Mouse (Mus musculus) liver, embryonic 16.5 days (tissue): Measurements from ENCODE around the gene Rcor1. TPM values are rescaled to one million over a fixed set of nuclear protein-coding genes. Genes with fewer than 3 reads are reported as not detected.

Experiments
- ATAC-seq: fragments of 200-750 bp; cut with Nextera tagmentation; 2 replicates; pipeline ENCODE4 v1.8.0; 2017; ENCODE audit warnings: low read depth, mild to moderate bottlenecking, moderate number of reproducible peaks, moderate library complexity
- H3K27ac ChIP-seq: fragments of 300-500 bp; sonication (generic); 2 replicates; pipeline ENCODE4 v1.5.1; 2014; ENCODE audit warnings: mild to moderate bottlenecking, low read length
- H3K27me3 ChIP-seq: fragments of 300-500 bp; sonication (generic); 2 replicates; pipeline ENCODE4 v1.6.1; 2014; ENCODE audit warnings: low read depth, low read length, mixed read lengths; ENCODE audit not compliant: control insufficient read depth, insufficient read depth
- H3K36me3 ChIP-seq: fragments of 300-500 bp; sonication (generic); 2 replicates; pipeline ENCODE4 v1.6.1; 2014; ENCODE audit warnings: mild to moderate bottlenecking; ENCODE audit not compliant: control insufficient read depth, insufficient read depth
- H3K4me1 ChIP-seq: fragments of 300-500 bp; sonication (generic); 2 replicates; pipeline ENCODE4 v1.6.1; 2014; ENCODE audit warnings: low read depth, low read length, mixed read lengths; ENCODE audit not compliant: control insufficient read depth
- H3K4me2 ChIP-seq: fragments of 300-500 bp; sonication (generic); 2 replicates; pipeline ENCODE4 v1.6.1; 2014; ENCODE audit warnings: low read depth, low read length, mixed read lengths
- H3K4me3 ChIP-seq: fragments of 300-500 bp; sonication (generic); 2 replicates; pipeline ENCODE4 v1.5.1; 2014; ENCODE audit warnings: low read depth, mild to moderate bottlenecking, low read length
- H3K9ac ChIP-seq: fragments of 300-500 bp; sonication (generic); 2 replicates; pipeline ENCODE4 v1.6.1; 2014; ENCODE audit warnings: low read depth, low read length
- H3K9me3 ChIP-seq: fragments of 300-500 bp; sonication (generic); replicated peaks from 2 replicates; pipeline ENCODE4 v1.6.1; 2016; ENCODE audit warnings: low read length; ENCODE audit not compliant: control insufficient read depth
- WGBS: fragments of 180-500 bp; shearing (Covaris S2); extraction: QIAGEN DNeasy Blood & Tissue Kit; methylation state at CpG from one replicate; pipeline ENCODE4 v1.1.7; 2014; ENCODE audit not compliant: insufficient replicate concordance; 5-methylcytosine and 5-hydroxymethylcytosine counted together
- polyA plus RNA-seq: library from polyadenylated mRNA; unstranded; fragments of >200 nt; fragmentation: Nextera tagmentation; extraction: Ambion mirVana; gene quantifications from 2 replicates; pipeline ENCODE4 v1.2.1, GENCODE M21; 2015

Rcor1 gene
- polyA plus RNA-seq, 1 experiment from 2014 or later, result 4.1 TPM

DNA sequence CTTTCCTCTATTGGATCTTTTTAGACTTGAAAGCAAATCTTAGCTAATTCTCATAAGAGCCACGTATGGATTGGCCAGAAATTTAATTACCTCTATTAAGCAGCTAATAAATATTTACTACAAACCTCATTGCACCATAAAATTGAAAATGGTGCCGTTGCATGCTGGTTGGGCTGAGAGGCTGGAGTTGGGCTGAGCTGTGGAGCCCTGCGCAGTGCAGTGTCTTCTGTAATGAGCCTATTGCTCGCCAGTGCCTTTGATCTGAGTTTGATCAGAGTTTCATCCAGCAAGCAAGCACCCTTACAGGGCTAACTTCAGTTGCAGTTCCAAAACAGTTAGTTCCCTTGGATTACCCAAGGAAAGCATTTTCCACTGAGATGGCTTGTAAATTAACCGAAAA lies 114.8 kb downstream of the Rcor1 start:
- H3K36me3 ChIP-seq, result no peaks in the 10 kb centered on the region
- H3K9me3 ChIP-seq, result no peaks in the 10 kb centered on the region; the same call in 1 of the 2 replicates
- no peak overlapping the region for H3K4me3 ChIP-seq
- peaks cover 33% of the 10 kb centered on the region for H3K4me1 ChIP-seq
- WGBS, result 75% methylated on average over 5 of the region's 5 CpGs
- ATAC-seq, result no peak
- H3K27ac ChIP-seq, result no peak overlapping the region
- no peak overlapping the region for H3K4me2 ChIP-seq
- H3K9ac ChIP-seq, result no peak overlapping the region
- H3K27me3 ChIP-seq, result no peaks in the 10 kb centered on the region

DNA sequence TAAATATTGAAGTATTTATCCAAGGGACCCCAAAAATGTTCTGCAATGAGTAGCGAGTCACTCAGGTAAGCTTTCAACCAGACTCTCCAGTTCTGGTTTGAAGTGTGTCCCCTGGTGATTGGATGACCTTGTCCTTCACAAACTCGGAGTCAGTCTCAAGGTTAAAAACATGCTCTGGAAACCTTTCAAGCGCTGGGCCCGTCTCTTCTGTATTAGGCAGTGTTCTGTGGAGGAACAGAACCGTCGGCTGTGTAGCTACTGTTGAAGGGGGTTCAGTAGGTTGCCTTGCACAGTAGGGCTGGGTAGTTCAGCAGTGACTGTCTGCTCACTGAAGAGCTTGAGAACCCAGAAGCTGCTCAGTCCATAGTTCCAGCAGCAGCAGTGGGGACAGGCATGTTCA lies 115.5 kb downstream of the Rcor1 start:
- no peak overlapping the region for H3K4me3 ChIP-seq
- no peak overlapping the region for H3K9ac ChIP-seq
- ATAC-seq, result no peak
- peaks cover 31% of the 10 kb centered on the region for H3K4me1 ChIP-seq
- no peak overlapping the region for H3K27ac ChIP-seq
- 65% methylated on average over 6 of the region's 6 CpGs for WGBS
- H3K36me3 ChIP-seq, result no peaks in the 10 kb centered on the region
- no peaks in the 10 kb centered on the region for H3K27me3 ChIP-seq
- no peaks in the 10 kb centered on the region; the same call in 1 of the 2 replicates for H3K9me3 ChIP-seq
- H3K4me2 ChIP-seq, result no peak overlapping the region

DNA sequence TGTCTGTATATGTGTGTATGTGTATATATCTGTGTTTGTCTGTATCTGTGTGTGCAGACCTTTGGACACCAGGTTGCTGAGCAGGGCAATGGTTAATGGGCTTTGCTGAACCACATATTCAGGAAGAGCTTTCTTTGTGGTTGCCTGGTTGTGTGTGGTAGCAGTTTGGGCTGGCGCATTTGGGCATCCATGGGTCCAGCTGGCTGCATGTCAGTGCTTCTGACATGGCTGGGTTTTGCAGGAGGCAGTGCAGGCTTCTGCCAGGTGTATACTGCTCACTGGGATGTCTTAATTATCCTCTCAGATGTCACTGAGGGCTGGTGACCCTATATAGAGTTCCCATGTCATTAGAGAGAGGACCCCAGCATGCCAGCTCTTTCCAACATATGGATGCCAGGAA lies 116.6 kb downstream of the Rcor1 start:
- H3K36me3 ChIP-seq, result no peaks in the 10 kb centered on the region
- H3K9me3 ChIP-seq, result no peaks in the 10 kb centered on the region; the same call in 1 of the 2 replicates
- no peak overlapping the region for H3K4me2 ChIP-seq
- 83% methylated on average over 1 of the region's 1 CpGs for WGBS
- no peak overlapping the region for H3K9ac ChIP-seq
- no peaks in the 10 kb centered on the region for H3K27me3 ChIP-seq
- no peak for ATAC-seq
- H3K4me3 ChIP-seq, result no peak overlapping the region
- H3K27ac ChIP-seq, result no peak overlapping the region
- H3K4me1 ChIP-seq, result peaks cover 28% of the 10 kb centered on the region

DNA sequence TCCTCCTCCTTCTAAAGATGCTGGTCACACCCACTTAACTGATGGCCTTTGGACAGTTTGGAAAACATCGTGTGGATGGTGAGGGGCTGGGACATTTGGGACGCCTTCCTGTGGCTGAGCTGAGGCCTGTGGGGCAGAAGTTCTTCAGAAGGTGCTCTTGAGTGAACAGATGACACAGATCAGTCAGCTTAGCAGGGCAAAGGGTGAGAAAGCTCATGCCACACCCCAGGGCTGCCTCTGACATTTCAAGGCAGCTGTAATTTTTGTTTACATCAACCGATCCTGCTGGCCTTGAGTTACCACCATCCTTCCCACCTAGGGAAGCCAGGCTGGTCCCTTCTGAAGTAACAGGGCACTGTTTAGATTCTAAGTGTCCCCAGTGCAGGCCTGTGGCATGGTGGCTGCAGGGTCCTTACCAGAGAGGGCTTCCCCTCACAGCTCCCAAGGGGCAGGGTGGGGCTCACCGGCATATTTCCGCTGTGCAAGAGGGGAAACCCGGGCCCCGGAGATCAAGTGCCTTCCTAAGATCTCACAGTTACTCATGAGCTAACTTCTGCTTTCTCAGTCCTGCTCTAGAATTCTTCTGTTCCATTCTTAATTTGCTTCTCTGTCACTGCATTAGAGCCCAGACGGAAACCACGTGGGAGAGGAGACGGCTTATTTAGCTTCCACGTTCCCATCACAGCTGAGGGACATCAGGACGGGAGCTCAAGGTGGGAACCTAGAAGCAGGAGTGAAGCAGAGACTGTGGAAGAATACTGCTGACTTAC lies 120.7 kb downstream of the Rcor1 start:
- peak; percentile 48; the same call in 1 of the 2 replicates for ATAC-seq
- no peaks in the 10 kb centered on the region for H3K36me3 ChIP-seq
- H3K4me2 ChIP-seq, result peak overlapping the region; percentile 51
- H3K4me1 ChIP-seq, result peaks cover 30% of the 10 kb centered on the region
- no peaks in the 10 kb centered on the region; the same call in 1 of the 2 replicates for H3K9me3 ChIP-seq
- H3K27ac ChIP-seq, result peak overlapping the region; percentile 77
- no peaks in the 10 kb centered on the region for H3K27me3 ChIP-seq
- WGBS, result 13% methylated on average over 12 of the region's 12 CpGs
- peak overlapping the region; percentile 52 for H3K9ac ChIP-seq
- peak overlapping the region; percentile 10; the same call in 1 of the 2 replicates for H3K4me3 ChIP-seq

DNA sequence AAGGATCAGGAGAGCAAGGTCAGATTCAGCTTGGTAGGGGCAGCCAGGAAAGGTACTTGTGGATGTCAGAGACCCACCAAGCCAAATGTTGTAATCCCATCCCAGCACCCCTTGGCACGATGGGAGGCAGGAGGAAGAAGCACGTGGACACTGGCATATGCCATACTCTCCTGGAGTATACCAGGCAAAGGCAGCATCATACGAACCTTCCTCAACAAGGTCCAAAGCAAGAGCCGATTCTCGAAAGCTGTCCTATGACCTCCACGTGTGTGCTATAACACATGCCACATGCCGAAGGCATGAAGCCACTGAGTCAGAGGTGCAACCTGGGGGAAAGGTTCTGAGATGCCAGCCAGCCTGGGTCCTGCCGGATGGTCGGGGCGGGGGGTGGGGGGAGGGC lies 121.7 kb downstream of the Rcor1 start:
- 72% methylated on average over 10 of the region's 10 CpGs for WGBS
- no peak overlapping the region for H3K4me2 ChIP-seq

DNA sequence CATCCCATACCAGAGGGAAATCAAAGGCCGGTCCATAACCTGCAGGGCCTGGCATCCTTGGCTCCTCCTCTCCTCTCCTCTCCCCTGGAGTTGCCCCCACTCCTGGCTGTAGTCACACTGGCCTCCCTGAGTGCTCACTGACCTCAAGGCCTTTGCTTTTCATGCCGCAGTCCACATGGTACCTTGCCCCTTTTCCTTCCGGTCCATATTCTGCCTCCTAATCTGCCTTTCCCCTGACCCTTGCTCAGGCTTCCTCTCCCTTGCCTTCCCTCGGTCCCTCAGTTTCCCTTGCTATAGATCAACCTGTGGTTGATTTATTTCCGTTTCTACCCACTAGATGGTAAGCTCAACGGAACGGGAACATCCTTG lies 122.8 kb downstream of the Rcor1 start:
- Histone ChIP-seq H3K4me3 (no peak overlapping the region), H3K4me2 (no peak overlapping the region)

More for the DNA sequence above, 121.7 kb downstream of the Rcor1 start:
- Histone ChIP-seq H3K9me3 (no peaks in the 10 kb centered on the region), H3K4me3 (no peak overlapping the region), H3K27me3 (no peaks in the 10 kb centered on the region), H3K9ac (no peak overlapping the region), H3K4me1 (peaks cover 40% of the 10 kb centered on the region), H3K36me3 (no peaks in the 10 kb centered on the region), H3K27ac (no peak overlapping the region)
- ATAC-seq, result no peak

DNA sequence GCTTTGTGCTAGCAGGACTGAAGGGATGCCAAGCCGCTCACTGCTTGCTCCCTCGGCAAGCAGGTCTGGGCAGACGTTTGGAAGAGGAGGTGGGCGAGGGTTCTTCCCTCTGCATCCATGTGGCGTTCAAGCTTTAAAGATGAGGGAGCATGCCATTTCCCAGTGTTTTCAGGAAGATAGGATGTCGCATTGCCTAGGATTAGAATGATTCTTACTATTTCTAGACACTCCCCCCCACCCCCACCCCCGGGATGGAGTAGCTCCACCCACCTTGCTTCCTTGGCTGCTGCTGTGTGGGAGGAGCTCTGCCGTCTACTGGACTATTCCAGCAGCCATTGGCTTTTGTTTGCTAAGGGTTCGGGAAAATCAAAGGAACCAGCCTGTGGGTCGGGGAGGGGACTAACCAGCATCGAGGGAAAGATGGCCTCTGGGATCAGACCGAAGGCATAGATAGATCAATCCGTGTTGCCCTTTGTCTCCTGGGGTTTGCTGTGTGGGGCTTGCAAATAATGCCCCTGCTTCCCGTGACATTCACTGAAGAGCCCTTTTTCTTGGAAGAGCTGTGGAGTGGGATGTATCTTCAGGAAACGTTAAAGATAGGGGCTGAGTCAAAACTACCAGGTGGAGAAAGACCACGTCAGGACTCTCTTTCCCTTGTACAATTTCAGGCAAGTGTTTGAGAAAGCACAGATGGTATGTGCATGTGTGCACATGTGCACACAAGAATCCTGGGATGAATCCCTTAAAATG lies 123.3 kb downstream of the Rcor1 start:
- Histone ChIP-seq H3K27ac (no peak overlapping the region), H3K9ac (no peak overlapping the region)
- ATAC-seq, result no peak

More for the DNA sequence above, 122.8 kb downstream of the Rcor1 start:
- H3K4me1 ChIP-seq, result peaks cover 40% of the 10 kb centered on the region
- H3K9me3 ChIP-seq, result no peaks in the 10 kb centered on the region
- ATAC-seq, result no peak
- H3K9ac ChIP-seq, result no peak overlapping the region
- H3K27me3 ChIP-seq, result no peaks in the 10 kb centered on the region
- H3K27ac ChIP-seq, result no peak overlapping the region
- no peaks in the 10 kb centered on the region for H3K36me3 ChIP-seq
- 23% methylated on average over 7 of the region's 7 CpGs for WGBS

DNA sequence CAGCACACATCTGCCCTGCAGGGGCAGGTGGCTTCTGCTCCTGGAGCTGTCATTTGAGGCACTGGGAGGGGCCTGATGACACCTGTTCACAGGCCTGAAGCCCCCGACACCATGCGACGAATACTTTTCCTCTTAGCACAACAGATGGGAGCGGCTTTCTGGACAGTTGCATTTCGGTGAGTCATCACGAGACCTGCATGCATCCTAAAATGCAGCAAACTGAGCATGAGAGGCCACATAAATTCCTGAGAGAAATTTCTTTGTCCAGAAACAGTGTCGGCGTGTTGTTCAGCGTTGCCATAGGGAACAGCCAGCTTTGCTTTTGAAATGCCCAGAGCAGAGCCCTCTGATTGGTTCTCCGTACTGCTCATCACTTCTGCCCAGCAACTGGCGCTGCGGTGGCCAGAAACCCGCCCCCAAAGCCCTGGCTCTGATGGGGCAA lies 125.2 kb downstream of the Rcor1 start:
- peak overlapping the region; percentile 45 for H3K4me3 ChIP-seq
- 10% methylated on average over 13 of the region's 13 CpGs for WGBS
- no peaks in the 10 kb centered on the region for H3K36me3 ChIP-seq
- peak overlapping the region; percentile 52 for H3K4me2 ChIP-seq
- no peak overlapping the region for H3K9ac ChIP-seq
- peak; percentile 64 for ATAC-seq
- peaks cover 38% of the 10 kb centered on the region for H3K4me1 ChIP-seq
- no peaks in the 10 kb centered on the region for H3K27me3 ChIP-seq
- no peaks in the 10 kb centered on the region for H3K9me3 ChIP-seq
- H3K27ac ChIP-seq, result no peak overlapping the region

More for the DNA sequence above, 123.3 kb downstream of the Rcor1 start:
- H3K4me1 ChIP-seq, result peaks cover 40% of the 10 kb centered on the region
- H3K4me2 ChIP-seq, result peak overlapping the region; percentile 31; the same call in 1 of the 2 replicates
- H3K27me3 ChIP-seq, result no peaks in the 10 kb centered on the region
- 13% methylated on average over 16 of the region's 16 CpGs for WGBS
- H3K36me3 ChIP-seq, result no peaks in the 10 kb centered on the region
- H3K9me3 ChIP-seq, result no peaks in the 10 kb centered on the region
- H3K4me3 ChIP-seq, result no peak overlapping the region
